Mouse (Mus musculus) natural killer cell, adult 2 months (primary cell): ENCODE measurements around the gene Gm4869.

Source experiments
- DNase-seq, 2 experiments: peaks; one replicate each; pipeline ENCODE4 v3.0.0; 2022; ENCODE audit warnings: low spot score in 2 of 2

The Gm4869 gene

DNA sequence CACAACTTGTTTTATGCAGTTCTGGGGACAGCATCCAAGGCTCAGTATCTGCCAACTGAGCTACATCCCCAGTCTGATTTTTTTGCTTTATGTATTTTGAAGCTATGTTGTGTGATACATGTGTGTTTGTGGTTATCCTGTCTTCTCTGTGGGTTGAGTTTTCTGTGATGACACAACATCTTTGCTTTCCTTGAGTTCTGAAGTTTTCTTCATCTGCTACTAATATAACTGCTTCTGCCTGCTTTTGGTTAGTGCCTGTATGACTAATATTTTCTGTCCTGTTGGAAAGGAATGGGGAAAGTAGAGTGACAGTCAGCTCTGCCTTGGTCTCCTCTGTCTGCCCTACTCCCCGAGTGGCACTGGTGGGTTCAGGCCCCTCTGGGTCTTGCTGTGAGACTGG, 75.8 kb downstream of the Gm4869 start:
- no peak for DNase-seq

GRCm38 (mm10) chr5:140526754-140527153, 81.3 kb downstream of the Gm4869 start:
- no peak for DNase-seq

GRCm38 (mm10) chr5:140538111-140538683, 92.8 kb downstream of the Gm4869 start:
- DNase-seq, result no peak

DNA sequence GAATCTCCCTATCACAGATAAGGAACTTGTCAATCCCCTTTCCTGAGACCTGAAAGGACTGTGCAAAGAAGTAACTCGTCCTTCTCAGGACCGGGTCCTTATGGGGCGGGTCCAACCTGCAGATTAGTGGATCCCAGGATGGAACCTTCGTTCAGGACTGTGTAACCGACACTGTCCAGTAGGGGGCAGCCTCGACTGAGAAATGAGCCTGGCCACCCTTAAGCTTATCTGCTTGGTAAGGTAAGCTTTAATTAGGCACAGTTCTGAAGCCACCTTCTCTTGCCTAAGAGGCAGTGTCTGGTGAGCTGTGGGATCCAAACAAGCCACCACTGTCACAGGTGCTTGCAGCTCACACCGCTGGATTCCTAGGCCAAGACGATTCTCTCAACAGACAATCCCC, 94.7 kb downstream of the Gm4869 start:
- peak; percentile 79 to 87 for DNase-seq

GRCm38 (mm10) chr5:140542811-140543575, 97.5 kb downstream of the Gm4869 start:
- DNase-seq, result no peak
